Mouse (Mus musculus): ENCODE results near the gene Tor4a.

DNA sequence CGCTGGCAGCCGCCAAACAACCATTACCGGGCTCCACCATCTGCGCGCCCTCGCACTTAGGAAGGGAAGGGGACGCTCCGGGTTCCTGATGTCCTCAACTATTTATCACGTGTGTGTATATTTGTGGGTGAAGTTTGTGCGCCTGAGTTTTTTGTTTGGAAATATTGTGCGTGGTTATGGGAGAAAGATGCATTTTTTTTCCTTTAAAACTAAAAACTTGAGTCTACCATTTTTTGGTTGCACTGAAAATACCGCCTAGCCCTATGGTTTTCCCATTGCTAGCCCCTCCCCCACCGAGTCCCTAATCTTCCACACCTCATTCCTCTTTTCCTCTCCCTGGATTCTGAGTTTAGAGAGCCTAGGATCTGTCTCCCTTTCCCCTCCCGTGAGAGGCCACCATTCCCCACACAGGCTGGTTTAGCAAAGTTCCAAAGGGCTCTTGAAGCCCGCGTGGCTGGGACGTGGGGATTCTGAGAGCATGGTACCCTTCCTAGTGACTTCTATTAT, 14.7 kb downstream of the Tor4a start:
- TF ChIP-seq ZNF384 (IDR thresholded peaks at IDR 0.05; ENCODE audit: low read depth, low read length) (no peak), ZC3H11A (IDR thresholded peaks at IDR 0.05; ENCODE audit: borderline replicate concordance, low read depth, low read length) (no peak), CHD2 (IDR thresholded peaks at IDR 0.05; ENCODE audit: low read depth, low read length) (no peak), MAFK (IDR thresholded peaks at IDR 0.05; ENCODE audit: insufficient read depth, low read depth, low read length) (no peak)

All from ES-E14 (cell line).